Mouse (Mus musculus) MEL (cell line): ENCODE data around the gene Hsph1. TPM values are rescaled to one million over a fixed set of nuclear protein-coding genes. Genes with fewer than 3 reads are reported as not detected.

Source experiments
- DNase-seq: peaks from one replicate; pipeline ENCODE4 v3.0.0; 2011; ENCODE audit warnings: low read depth, low spot score
- H3K27ac ChIP-seq: 2 replicates; pipeline ENCODE4 v1.5.1; 2012; ENCODE audit warnings: low read depth, mild to moderate bottlenecking, control low read depth, low read length, moderate library complexity; ENCODE audit not compliant: control insufficient read depth
- H3K27me3 ChIP-seq, 2 experiments: fragments of 150-350 bp in 1 of 2; sonication (generic) in 1 of 2; 2 replicates each; pipeline ENCODE4 v1.6.1; 2012; ENCODE audit warnings: low read length in 2 of 2, mild to moderate bottlenecking in 2 of 2, improper control_type of control experiment in 1 of 2, moderate library complexity in 1 of 2; ENCODE audit not compliant: insufficient read depth in 2 of 2, control insufficient read depth in 1 of 2
- H3K36me3 ChIP-seq, 2 experiments: 2 replicates each; pipeline ENCODE4 v1.6.1; 2012 to 2014; ENCODE audit warnings: low read length in 2 of 2, improper control_type of control experiment in 1 of 2, inconsistent platforms in 1 of 2, mild to moderate bottlenecking in 1 of 2; ENCODE audit not compliant: insufficient read depth in 2 of 2, control insufficient read depth in 1 of 2
- H3K4me1 ChIP-seq, 2 experiments: fragments of 150-350 bp in 1 of 2; sonication (generic) in 1 of 2; 2 replicates each; pipeline ENCODE4 v1.6.1; 2012; ENCODE audit warnings: low read length in 2 of 2, improper control_type of control experiment in 1 of 2, mild to moderate bottlenecking in 1 of 2; ENCODE audit not compliant: insufficient read depth in 2 of 2, control insufficient read depth in 1 of 2
- H3K4me3 ChIP-seq, 2 experiments: fragments of 150-350 bp in 1 of 2; sonication (generic) in 1 of 2; 2 replicates each; pipeline ENCODE4 v1.5.1; 2012; ENCODE audit warnings: low read depth in 2 of 2, low read length in 2 of 2, mild to moderate bottlenecking in 2 of 2, moderate library complexity in 2 of 2, control low read depth in 1 of 2, improper control_type of control experiment in 1 of 2; ENCODE audit not compliant: control insufficient read depth in 1 of 2, insufficient read depth in 1 of 2
- H3K79me2 ChIP-seq: 2 replicates; pipeline ENCODE4 v1.6.1; 2012; ENCODE audit warnings: mild to moderate bottlenecking, low read length, moderate library complexity; ENCODE audit not compliant: control insufficient read depth, poor library complexity, insufficient read depth
- H3K9ac ChIP-seq: 2 replicates; pipeline ENCODE4 v1.6.1; 2012; ENCODE audit warnings: low read depth, mild to moderate bottlenecking, control low read depth, low read length, moderate library complexity; ENCODE audit not compliant: control insufficient read depth, poor library complexity, severe bottlenecking
- H3K9me3 ChIP-seq: fragments of 150-350 bp; sonication (generic); replicated peaks from 2 replicates; pipeline ENCODE4 v1.6.1; 2012; ENCODE audit warnings: mild to moderate bottlenecking, low read length, improper control_type of control experiment, moderate library complexity; ENCODE audit not compliant: insufficient read depth
- BHLHE40 ChIP-seq: IDR thresholded peaks from 2 replicates; pipeline ENCODE4 v1.6.1; 2012; ENCODE audit warnings: low read depth, mild to moderate bottlenecking, inconsistent platforms, low read length, improper control_type of control experiment, borderline replicate concordance
- ELF1 ChIP-seq: IDR thresholded peaks from 2 replicates; pipeline ENCODE4 v1.6.1; 2014; ENCODE audit warnings: low read depth, mild to moderate bottlenecking, inconsistent platforms, low read length, improper control_type of control experiment, moderate library complexity
- EP300 ChIP-seq, 2 experiments: IDR thresholded peaks; 2 replicates each; pipeline ENCODE4 v1.6.1; 2011; ENCODE audit warnings: improper control_type of control experiment in 2 of 2, low read length in 2 of 2, low read depth in 1 of 2, mild to moderate bottlenecking in 1 of 2
- GABPA ChIP-seq: IDR thresholded peaks from 2 replicates; pipeline ENCODE4 v1.6.1; 2012; ENCODE audit warnings: low read depth, mild to moderate bottlenecking, inconsistent platforms, low read length, improper control_type of control experiment, moderate library complexity
- JUND ChIP-seq: IDR thresholded peaks from 2 replicates; pipeline ENCODE4 v1.6.1; 2011; ENCODE audit warnings: low read depth, mild to moderate bottlenecking, improper control_type of control experiment, low read length
- KAT2A ChIP-seq: conservative IDR thresholded peaks from 2 replicates; pipeline ENCODE4 v1.6.1; 2012; ENCODE audit warnings: low read depth, low read length, improper control_type of control experiment, inconsistent platforms
- MAFK ChIP-seq: IDR thresholded peaks from 2 replicates; pipeline ENCODE4 v1.6.1; 2011; ENCODE audit warnings: low read depth, mild to moderate bottlenecking, low read length, improper control_type of control experiment, borderline replicate concordance
- MAX ChIP-seq: IDR thresholded peaks from 2 replicates; pipeline ENCODE4 v1.6.1; 2011; ENCODE audit warnings: low read length, improper control_type of control experiment
- MAZ ChIP-seq: IDR thresholded peaks from 2 replicates; pipeline ENCODE4 v1.6.1; 2012; ENCODE audit warnings: low read depth, mild to moderate bottlenecking, inconsistent platforms, low read length, improper control_type of control experiment
- MEF2A ChIP-seq: IDR thresholded peaks from 2 replicates; pipeline ENCODE4 v1.6.1; 2014; ENCODE audit warnings: low read depth, mild to moderate bottlenecking, inconsistent platforms, low read length, improper control_type of control experiment; ENCODE audit not compliant: poor library complexity, insufficient replicate concordance, severe bottlenecking; ENCODE audit errors: extremely low read depth
- MYB ChIP-seq: IDR thresholded peaks from 2 replicates; pipeline ENCODE4 v1.6.1; 2011; ENCODE audit warnings: mild to moderate bottlenecking, low read depth, low read length, improper control_type of control experiment
- MYC ChIP-seq: IDR thresholded peaks from 2 replicates; pipeline ENCODE4 v1.6.1; 2011; ENCODE audit warnings: low read depth, mild to moderate bottlenecking, low read length, improper control_type of control experiment, moderate library complexity
- RCOR1 ChIP-seq: IDR thresholded peaks from 2 replicates; pipeline ENCODE4 v1.6.1; 2012; ENCODE audit warnings: low read depth, mild to moderate bottlenecking, inconsistent platforms, low read length, improper control_type of control experiment
- SMC3 ChIP-seq: IDR thresholded peaks from 2 replicates; pipeline ENCODE4 v1.6.1; 2011; ENCODE audit warnings: low read depth, low read length, improper control_type of control experiment
- TAL1 ChIP-seq: IDR thresholded peaks from 2 replicates; pipeline ENCODE4 v1.6.1; 2012; ENCODE audit warnings: mild to moderate bottlenecking, inconsistent platforms, low read length, moderate library complexity, mixed read lengths
- UBTF ChIP-seq: IDR thresholded peaks from 2 replicates; pipeline ENCODE4 v1.6.1; 2012; ENCODE audit warnings: low read depth, mild to moderate bottlenecking, inconsistent platforms, low read length, improper control_type of control experiment, moderate library complexity, borderline replicate concordance; ENCODE audit not compliant: insufficient read depth
- USF1 ChIP-seq: IDR thresholded peaks from 2 replicates; pipeline ENCODE4 v1.6.1; 2014; ENCODE audit warnings: low read depth, mild to moderate bottlenecking, inconsistent platforms, low read length, improper control_type of control experiment, moderate library complexity
- USF2 ChIP-seq, 2 experiments: IDR thresholded peaks; 2 replicates each; pipeline ENCODE4 v1.6.1; 2011 to 2012; ENCODE audit warnings: improper control_type of control experiment in 2 of 2, low read length in 2 of 2, borderline replicate concordance in 1 of 2, inconsistent platforms in 1 of 2, low read depth in 1 of 2, mild to moderate bottlenecking in 1 of 2; ENCODE audit not compliant: insufficient read depth in 1 of 2
- ZKSCAN1 ChIP-seq: IDR thresholded peaks from 2 replicates; pipeline ENCODE4 v1.6.1; 2012; ENCODE audit warnings: low read depth, mild to moderate bottlenecking, inconsistent platforms, low read length, improper control_type of control experiment, moderate library complexity
- ZMIZ1 ChIP-seq: IDR thresholded peaks from 2 replicates; pipeline ENCODE4 v1.6.1; 2012; ENCODE audit warnings: low read depth, mild to moderate bottlenecking, inconsistent platforms, low read length, improper control_type of control experiment, moderate library complexity
- ZNF384 ChIP-seq: IDR thresholded peaks from 2 replicates; pipeline ENCODE4 v1.6.1; 2012; ENCODE audit warnings: low read depth, mild to moderate bottlenecking, inconsistent platforms, low read length, improper control_type of control experiment
- polyA plus RNA-seq, 2 experiments: library from polyadenylated mRNA; stranded (reverse) in 1 of 2; unstranded in 1 of 2; fragments of >175 nt in 1 of 2; fragments of >200 nt in 1 of 2; gene quantifications; 2 replicates each; pipeline versions ENCODE4 v1.2.1 to v1.2.4; 2012; ENCODE audit warnings: low replicate concordance in 2 of 2, low read depth in 1 of 2; ENCODE audit not compliant: insufficient read length in 2 of 2, insufficient read depth in 1 of 2, missing spikeins in 1 of 2
- total RNA-seq: library from RNA; depleted of rRNA; stranded (reverse); fragments of 300-350 nt; gene quantifications from 2 replicates; pipeline ENCODE4 v1.2.3, GENCODE M21; 2012

The Hsph1 gene
- total and polyA plus RNA-seq, 3 experiments, result 176 to 388 (median 300) TPM

DNA sequence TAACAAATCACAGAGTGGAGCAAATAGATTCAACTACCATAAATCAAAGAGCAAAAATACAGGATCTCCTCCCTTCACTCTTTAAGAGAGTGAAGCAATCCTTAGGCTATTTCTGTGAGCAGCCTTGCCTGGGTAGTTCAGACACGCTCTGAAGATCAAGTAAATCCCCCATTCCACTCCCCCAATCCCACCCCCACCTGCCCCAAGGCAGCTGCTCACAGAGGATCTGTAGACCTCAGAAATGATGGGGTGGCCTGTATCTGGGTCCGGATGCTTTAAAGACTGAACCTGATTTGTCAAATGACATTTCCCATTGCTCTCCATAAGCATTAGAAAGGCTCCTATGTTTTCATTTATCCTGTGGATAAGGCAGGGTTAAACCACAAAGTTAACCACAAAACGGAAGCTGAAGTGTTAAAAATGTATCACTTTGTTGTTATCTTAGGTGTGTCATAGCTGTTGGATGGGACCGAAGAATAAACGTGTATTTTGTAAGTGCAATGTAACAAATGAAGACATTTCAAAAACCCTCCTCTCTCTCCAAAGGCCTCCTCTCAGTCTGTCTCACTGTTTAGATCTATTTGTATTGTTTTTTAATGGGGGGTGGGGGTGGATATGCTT is 53.4 kb downstream of the Hsph1 start (continued):
- no peak for TF ChIP-seq USF2 (IDR thresholded peaks at IDR 0.05; ENCODE audit: borderline replicate concordance in 1 of 2, insufficient read depth in 1 of 2, low read depth in 1 of 2, low read length in 2 of 2)
- TF ChIP-seq ZKSCAN1, result no peak
- peak; percentile 45; the same call in 1 of the 2 replicates for TF ChIP-seq MYC
- TF ChIP-seq SMC3, result no peak
- no peak for TF ChIP-seq JUND
- no peak for TF ChIP-seq MAZ
- TF ChIP-seq, all 39 proteins: peak for 5

DNA sequence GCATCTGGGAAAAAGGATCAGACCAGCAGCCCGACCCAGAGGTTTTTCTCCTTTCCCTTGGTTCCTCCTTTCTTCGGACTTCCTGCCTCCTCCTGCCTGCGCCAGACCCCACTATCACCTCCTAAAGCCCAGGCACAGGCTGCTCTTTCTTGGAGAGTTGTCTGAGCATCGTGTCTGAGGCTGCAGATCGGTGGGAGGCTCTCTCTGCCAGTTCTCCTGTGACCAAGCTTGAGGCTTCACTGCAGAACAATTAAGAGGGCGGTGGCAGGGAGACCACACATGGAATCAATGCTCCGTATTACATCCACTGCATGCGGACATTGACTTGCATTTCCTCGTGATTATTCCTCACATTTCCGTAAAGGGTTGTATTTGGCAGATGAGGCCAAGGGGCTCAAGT is 58.7 kb downstream of the Hsph1 start:
- Histone ChIP-seq H3K79me2 (no peaks in the 10 kb centered on the region), H3K4me1 (0 out of 4 replicates have a peak, but pooled peaks cover 0 to 2% of the 10 kb centered on the region in 2 experiments), H3K4me3 (no peak overlapping the region), H3K36me3 (peaks cover 0 to under 1% of the 10 kb centered on the region in 2 experiments; a peak in 1 of 4 replicates), H3K9ac (no peak overlapping the region), H3K27me3 (no peaks in the 10 kb centered on the region), H3K9me3 (no peaks in the 10 kb centered on the region), H3K27ac (no peak overlapping the region)
- no peak for TF ChIP-seq USF1
- no peak for TF ChIP-seq MYC
- TF ChIP-seq ZNF384, result no peak
- TF ChIP-seq UBTF, result no peak
- no peak for TF ChIP-seq ELF1
- no peak for TF ChIP-seq BHLHE40
- TF ChIP-seq MYB, result no peak
- TF ChIP-seq TAL1, result no peak
- no peak for TF ChIP-seq MAX
- no peak for TF ChIP-seq EP300 (IDR thresholded peaks at IDR 0.05; ENCODE audit: low read depth in 1 of 2, low read length in 2 of 2)
- no peak for TF ChIP-seq MAFK
- TF ChIP-seq KAT2A, result no peak
- no peak for TF ChIP-seq JUND
- no peak for TF ChIP-seq ZKSCAN1
- no peak for TF ChIP-seq ZMIZ1
- TF ChIP-seq USF2 (IDR thresholded peaks at IDR 0.05; ENCODE audit: borderline replicate concordance in 1 of 2, insufficient read depth in 1 of 2, low read depth in 1 of 2, low read length in 2 of 2), result no peak
- TF ChIP-seq GABPA, result no peak
- TF ChIP-seq MEF2A, result no peak
- TF ChIP-seq RCOR1, result no peak
- DNase-seq, result no peak
